Mouse (Mus musculus): Measurements from ENCODE around the gene Ptprm.
"Not testable (repeated sequence)": the region's sequence is repeated elsewhere in the genome, so short reads cannot be mapped to it uniquely, and the experiment has no call there.

Gene Ptprm

DNA sequence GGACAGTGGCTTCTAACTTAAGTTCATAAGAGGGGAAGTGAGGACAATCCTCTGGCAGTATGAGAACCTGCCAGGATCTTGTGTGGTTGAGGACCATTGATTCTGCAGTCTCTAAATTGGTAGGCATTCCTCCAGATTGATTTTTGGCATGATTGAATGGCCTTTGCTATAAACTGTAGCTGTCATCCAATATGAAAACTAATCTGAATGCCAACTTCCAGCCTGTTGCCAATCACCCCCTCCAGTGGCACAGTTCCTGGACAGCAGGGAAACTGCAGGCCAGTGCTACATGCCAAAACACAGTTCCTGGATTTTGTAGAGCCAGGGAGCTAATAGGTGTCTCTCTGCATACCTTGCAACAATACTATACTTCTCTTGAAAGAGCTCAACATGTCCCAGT is 495.5 kb downstream of the Ptprm start:
- DNase-seq = no peak

DNA sequence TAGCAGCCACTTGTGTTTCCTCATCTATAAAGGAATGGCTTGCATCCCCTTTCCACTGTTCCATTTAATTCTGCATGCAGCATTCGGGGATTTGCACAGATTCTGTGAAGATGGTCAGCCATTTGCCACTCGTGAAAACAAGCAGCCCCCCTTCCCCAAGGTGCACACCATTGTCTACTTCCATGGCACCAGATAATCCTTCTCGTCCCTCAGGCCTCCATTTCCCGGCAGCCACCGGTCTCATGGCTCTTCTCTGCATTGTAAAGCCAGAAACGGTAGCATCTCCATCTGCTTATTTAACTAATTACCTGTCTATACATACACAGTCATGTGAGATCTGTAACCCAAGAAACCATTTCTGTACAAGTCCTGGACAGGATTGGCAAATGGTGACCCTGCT is 501.8 kb downstream of the Ptprm start:
- DNase-seq = no peak

DNA sequence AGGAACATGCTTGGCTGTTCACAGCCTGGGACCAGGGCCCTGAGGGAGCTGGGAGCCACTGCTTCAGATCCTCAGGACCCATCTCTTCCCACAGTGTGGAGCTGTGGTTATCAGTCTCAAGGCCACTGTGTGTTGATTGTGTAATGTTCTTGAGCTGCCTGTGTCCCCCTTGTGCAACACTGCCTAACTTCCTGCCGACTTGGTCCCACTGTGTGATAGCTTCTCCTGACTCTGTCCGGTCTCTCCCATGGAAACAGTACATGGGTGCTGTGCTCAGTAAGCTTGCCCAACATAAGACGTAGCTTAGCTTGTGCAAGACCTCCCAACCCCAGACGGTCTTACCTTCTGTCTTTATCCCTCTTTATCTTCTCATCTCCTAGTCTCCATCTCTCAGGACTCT is 507.2 kb downstream of the Ptprm start:
- not testable (repeated sequence) for DNase-seq

DNA sequence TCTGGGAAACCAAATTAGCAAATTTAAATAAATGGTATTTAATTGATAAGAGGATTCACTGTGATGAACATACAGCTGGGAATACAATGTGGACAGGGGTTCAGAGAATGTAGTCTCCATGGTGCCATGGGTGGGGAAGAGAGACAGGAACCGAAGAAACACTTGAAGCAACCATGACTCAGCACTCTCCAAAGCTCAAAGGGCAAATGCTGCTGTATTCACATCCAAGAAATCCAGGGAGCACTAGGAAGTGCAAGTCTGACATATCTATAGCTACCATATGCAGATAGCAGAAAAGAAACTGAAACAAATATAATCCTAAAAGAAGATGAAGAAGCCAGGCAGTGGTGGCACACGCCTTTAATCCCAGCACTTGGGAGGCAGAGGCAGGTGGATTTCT is 531.9 kb downstream of the Ptprm start:
- no peak for DNase-seq

DNA sequence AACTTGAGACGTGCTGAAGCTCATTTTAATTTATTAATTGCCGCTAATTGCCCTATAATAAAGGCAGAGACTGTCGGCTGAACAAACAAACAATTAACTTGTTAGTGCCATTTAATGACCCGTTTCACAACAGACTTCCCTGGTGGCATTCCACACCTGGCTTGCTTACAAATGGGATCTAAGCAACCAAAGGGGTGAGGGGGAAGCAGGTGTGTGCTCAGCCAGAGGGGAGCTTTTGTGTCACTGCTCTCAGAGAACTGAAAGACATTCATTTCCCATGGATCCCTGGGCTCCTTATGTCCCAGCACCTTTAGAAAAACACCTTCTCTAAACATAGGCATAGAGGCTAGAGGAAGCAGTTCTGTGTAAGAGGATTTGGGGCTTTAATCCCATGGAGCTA is 536.9 kb downstream of the Ptprm start:
- DNase-seq = no peak

DNA sequence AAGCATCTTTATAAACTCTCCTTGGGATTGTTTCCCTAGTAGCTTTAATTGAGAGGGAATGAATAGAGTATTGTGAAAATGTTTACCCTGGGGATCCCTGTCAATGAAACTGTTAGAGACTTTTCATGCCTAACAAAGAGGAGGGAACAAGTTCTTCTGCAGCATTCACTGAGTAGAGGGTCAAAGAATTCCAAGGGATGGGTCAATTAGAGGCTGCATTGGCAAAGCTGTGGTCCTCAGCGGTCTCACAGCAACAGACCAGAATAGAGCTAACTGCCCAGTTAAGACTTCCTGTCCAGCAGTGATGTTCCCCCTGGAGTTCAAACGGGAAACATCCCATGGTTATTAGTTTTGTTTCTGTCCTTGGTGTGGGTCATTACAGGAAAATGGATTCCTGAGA is 538.3 kb downstream of the Ptprm start:
- no peak for DNase-seq

DNA sequence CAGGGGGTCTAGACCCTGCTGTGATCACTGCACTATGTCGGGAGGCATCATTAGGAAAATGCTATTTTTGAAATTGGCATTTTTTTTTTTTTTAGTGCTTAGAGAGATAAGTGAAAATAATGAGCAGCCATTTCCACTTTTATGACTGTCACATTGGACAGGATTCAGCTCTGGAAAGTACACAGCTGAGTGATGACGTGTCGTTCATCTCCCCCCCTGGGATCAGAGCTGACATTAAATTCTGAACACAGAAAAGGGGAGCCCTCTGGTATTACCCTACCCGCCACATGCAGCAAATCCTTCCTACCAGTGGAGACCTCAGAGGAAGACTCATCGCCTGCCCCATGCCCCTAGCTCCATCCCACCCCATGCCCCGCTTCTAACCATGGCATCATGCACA is 540.5 kb downstream of the Ptprm start:
- DNase-seq = no peak

DNA sequence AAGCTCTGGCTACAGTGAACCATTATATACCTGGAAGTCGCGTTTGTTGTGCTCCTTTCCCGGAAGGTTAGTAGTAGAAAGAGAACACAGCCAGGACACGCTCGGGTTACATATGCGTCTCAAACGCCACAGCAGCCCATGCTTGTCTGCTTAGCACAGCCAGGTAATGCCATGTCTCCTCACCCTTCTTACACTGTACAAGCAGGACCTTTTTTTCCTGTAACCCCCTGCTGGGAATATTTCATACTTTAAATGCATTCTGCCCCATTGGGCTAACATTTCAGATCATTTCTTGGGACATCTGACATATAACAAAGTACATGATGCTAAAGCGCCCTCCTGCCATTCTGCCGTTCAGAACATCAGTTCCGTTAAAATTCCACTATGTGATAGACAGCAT is 540.9 kb downstream of the Ptprm start:
- DNase-seq = no peak

DNA sequence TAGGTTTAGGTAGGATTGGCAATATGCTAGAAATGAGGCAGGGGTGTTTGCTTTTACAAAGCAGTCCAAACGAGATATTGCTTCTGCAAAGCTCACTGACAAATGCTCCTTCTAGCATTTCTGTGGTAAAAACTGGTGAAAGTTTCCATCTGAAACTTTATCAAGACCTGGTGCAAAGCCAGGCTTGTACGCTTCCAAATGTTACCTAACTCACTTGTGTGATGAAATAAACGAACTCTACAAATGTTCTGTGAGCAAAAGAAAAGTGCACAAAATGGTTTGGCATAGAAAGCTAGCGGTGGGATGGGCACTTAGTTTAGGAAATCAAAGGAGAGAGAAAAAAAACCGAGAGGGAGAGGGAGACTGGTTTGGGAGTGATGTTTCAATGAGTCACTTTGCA is 544.5 kb downstream of the Ptprm start:
- no peak for DNase-seq

DNA sequence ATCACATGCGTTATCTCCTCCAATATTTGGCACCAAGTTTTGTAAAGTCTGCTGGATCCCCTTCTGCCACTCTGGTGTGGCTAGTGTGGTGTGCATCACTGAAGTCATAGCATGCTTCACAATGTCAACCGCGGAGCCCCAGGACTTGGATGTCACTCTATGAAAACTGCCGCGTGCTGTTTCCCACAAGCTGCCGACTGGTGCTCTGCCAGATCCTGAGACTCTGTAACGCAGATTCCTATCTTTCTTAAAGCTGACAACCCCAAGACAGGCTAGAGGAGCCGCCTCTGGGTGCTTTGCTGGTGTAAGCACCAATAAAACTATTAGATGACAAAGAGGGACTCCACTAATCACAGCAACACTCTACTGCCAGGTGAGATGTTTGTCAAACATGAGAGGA is 546.1 kb downstream of the Ptprm start:
- no peak for DNase-seq

DNA sequence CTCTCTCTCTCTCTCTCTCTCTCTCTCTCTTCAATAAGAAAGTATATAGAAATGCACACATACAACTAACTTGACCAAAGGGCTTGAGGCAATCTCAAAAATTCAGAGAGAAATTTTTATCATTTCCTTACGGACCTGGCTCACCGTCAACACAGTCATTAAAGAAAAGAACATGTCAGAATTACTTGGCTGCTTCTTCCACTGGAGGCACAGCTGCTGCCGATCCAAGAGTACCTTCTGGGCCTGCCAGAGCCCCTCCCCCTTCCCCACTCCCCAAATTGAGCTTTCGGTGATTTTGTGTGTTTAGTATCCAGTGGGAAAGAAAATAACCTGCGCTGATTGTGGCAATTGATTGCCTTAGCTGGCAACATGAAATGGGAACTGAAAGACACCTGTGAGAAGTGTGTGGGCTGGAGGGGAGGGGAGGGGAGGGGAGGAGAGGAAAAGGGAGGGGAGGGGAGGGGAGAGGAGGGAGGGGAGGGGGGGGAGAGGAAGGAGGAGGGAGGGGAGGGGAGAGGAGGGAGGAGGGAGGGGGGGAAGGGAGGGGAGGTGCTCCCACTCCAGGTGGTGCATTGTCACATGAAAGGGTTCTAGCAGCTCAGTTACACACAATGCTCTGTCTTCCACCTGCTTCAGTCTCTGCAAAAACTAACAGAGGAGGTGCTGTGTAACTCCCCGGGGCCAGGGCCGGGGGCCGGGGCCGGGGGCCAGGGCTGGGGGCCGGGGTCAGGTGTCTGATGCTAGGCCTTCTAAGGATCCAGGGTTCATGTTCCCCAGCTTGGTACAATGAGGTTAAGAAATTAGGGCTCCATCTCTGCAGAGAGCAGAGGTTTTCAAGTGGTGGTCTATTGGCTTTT is 552.2 kb downstream of the Ptprm start:
- DNase-seq = no peak

DNA sequence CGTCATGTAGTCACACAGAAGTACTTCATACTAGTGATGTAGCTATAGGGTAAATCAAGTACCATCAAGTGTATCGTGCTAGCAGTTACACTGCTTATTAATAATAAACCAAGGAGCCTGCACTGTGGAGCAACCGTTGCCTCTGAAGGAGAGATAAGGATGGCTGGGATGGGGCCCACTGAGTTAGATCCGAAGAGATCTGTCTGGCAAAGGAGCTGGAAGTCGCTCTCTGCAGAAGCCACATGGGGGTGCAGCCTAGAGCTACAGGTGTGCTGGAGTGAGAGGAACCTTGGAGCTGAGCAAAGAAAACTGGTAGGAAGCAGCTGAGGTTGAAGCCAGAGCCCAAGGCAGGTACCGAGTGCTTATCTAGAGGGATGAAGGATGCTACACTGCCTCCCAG is 554.0 kb downstream of the Ptprm start:
- no peak for DNase-seq

DNA sequence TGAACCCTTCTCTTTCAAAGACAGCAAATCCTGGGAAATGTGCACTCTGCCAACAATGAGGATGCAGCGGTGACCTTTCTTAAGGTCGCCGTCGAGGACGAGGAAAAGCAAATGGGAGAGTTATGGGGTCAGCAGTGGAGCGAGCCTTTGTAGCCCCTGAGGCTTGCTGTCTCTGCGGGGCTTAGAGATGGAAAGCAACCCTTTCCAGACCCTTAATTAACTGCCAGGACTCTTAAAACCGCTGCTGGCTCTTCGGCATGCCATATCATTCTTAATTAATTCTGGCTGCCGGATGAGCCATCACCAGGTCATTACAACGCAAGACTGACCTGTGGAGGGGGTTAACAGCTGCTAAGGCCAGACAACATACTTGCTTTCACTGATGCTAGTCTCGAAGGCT is 568.1 kb downstream of the Ptprm start:
- no peak for DNase-seq

DNA sequence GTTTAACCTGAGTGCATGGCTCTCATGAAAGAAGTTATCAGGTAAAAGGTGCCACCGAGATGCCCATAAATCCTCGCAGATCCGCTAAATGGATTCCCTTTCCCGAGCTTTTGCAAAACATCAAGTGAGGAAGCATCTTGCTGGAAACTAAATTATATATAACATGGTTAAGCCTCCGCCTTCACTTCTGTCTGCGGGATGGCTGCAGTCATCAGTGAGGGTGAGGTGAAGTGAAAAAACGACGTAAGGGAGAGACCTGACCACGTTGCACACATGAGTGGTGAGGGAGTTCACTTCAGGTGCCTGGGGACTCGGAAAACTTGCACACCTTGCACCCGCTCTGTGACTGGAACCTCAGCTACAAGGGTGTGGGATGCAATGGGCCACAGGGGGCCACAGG is 568.7 kb downstream of the Ptprm start:
- no peak for DNase-seq

DNA sequence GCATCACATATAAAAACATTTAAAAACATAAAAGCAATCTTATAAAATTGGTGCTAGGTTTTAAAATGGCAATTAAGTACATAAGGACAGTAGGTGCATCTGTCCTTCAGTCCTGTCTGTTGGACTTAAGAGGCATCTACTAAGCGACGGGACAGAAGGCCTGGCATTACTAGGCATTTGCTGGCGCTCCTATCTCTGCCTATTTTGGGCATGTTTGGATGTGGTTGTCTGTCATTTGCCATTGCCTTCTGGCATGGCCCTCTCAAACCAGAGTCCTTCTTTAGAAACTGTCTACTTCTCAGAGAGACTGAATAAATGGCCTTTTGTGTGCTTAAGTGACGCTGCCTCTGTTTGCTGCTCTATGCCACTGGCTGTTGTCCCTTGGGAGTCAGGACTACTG is 570.7 kb downstream of the Ptprm start:
- DNase-seq = no peak

DNA sequence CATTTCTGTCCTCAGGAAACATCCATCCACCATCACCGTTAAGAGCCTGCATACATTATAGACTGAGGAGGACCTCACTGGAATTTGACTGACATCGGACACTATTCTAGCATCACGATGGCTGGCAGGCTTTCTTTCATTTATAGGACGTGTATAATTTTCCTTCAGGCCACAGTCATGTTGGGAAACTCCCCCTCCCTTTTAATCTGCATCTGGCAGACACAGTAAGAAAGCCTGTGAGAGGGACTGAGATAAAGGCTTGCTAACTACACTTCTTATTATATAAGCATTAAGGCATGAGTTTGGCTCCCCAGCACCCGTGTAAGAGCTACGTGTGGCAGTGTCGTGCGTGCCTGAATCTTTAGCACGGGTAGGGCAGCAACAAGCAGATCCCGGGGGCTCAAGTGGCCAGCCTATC is 571.2 kb downstream of the Ptprm start:
- no peak for DNase-seq

DNA sequence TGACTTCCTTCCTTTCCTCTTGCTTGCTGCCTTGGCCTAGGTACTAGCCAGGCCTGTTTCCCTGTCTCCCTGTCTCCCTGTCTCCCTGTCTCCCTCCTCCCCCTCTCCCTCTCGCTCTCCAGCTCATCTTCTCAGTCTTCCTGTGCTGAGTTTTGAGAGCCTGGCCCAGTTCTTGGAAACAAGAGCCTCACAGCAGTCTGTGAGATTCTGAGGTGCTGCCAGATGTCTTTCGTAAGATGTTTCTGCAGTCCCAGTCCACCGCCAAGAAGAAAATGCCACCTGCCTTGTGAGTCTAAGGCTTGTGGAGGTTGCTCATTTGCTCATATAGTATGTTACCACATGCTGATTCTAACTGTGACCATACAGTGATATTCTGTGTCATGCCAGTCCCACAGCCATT is 572.3 kb downstream of the Ptprm start:
- no peak for DNase-seq

DNA sequence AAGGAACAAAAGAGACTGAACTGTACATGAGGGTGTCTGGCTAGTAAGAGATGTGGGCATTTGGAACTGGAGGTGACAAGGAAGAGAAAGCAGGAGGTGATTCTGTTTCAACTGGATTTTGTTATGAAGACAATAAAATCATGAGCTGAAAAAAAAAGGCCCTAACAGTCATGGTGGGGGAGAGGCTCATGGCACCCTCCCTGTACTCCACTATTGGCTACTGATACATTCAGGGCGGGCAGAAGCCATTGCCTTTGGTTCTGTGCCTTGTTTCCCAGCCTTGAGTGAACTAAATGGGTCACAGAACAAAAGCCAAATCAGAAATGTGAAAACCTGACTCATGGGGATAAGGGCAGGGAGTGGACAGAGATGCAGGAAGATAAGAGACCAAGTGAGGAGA is 575.2 kb downstream of the Ptprm start:
- no peak for DNase-seq

DNA sequence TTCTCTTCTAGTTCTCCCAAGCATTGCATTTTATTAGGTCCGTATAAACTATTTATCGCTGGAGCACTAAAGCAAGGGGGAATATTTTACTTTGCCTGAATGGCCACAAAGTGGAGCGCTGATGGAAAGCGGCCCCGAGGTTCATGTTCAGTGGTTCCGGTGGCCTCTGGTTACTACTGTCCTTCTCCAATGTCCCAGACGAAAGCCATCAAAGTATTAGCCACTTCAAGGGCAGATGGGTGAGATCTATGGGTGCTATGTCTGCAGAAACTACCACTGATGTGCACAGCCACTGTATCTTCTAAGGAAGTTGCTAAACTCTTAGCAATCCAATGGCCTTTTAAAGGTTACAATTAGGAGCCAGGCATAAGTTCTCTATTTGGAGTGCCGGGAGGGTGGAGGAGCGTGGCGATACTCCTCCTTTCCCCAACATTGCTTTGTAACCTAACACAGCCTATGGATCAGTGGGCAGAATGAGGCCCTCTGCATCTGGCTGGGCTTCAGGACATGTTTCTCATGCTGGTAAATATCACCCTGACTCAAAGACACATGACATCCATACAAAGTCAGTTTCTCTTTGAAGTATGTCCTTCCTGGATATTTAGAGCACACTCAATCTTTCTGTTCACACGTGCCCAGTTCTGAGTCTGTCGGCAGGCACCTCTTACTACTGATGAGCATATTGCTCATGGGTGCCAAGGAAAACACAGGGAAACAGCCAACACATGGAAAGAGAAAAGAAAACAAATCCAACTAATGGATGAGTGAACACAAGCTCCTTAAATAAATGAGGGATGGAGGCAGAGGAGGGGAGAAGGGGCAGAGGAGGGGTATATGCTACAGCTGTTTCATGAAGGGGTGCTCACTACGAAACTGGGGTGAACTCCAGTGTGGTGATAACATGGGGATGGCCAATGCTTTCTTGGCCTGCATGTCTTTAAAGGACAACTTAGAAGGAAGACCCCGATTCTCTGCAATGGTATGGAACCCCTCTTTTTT is 584.6 kb downstream of the Ptprm start:
- no peak for DNase-seq

DNA sequence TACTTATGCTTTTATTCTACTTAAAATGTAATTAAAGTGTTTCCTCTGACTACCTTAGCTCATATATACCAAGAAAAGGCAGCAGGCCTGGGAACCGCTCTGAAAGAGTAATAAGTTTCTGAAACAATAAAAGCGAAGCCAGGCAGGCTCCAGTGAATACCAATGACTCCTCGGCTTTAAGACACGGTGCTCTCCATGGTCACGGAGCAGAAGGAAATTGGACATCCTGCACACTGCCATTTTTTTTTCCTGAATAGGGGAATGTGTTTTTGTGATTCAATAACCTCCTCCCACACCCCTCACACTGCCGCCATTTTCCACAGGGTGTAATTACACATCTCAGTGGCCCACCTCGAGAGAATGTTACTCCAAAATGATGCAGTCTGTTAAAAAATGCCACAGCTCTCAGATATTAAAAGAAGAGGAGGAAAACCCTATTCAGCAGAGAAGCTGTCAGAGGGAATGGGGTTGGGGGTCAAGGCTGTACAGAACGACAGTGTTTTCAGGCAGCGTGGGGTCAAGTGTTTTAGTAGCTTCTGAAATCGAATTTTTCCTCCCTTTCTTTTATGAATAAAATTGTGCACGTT is 585.5 kb downstream of the Ptprm start:
- no peak for DNase-seq

DNA sequence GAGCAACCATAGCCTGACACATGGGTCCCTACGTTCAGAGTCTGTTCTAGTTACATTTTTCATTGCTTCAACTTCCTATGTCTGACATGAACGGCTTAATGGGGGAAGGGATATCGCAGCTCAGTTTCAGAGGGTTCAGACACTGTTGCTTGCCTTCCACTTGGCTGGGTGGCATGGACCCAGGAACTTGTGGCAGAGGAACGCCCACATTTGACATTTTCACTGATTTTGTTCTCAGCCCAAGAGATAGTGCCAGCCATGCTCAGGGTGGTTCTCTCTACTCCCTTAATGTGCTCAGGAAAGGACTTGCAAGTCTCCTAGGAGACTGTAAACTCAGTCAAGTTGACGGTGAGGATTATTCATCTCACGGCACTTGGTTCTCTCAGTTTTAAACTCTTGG is 588.1 kb downstream of the Ptprm start:
- no peak for DNase-seq

DNA sequence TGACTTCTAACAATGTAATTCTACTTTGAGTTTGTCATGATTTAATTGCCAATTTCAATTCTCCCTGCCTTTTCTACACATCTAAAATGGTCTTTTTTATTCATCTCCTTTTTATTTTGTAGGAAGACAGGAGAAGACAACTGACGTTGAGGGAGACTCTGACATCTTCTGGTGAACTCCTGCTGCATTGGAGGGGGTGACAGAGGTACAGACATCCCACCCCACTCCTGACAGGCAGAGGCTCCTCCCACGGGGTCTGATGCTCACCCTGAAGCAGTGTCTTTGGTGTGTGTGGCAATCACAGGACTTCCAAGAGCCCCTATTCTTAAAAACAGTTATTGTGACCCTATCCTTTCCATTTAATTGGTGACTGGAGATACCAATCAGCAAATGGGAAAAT is 589.8 kb downstream of the Ptprm start:
- DNase-seq = no peak

DNA sequence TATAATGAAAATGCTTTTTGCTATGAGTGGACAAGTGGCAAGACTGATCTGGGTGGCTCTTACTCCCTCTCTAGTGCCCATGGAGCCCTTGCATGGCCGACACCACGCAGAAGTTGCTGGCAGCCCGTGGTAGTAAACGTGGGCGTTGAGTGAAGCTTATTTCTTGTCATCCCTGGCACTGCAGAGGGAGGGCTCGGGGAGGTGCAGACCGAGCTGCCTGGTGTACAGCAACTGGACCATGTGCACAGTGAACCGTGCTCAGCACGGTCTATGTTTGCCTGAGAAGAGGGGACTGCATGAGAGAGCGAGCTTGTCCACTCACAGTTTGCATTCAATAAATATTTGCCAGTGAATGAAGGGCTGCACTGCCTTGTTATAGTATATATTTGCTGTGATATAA is 591.5 kb downstream of the Ptprm start:
- no peak for DNase-seq

Measured in kidney, postnatal 25 days (tissue).